Mouse (Mus musculus): ENCODE results near the gene Slco3a1. TPM values are rescaled to one million over a fixed set of nuclear protein-coding genes. Genes with fewer than 3 reads are reported as not detected.

Slco3a1 gene
- 26.9 and 36.7 TPM in 2 replicates for polyA plus RNA-seq (2016; fragmentation: Nextera tagmentation; extraction: Ambion mirVana)

DNA sequence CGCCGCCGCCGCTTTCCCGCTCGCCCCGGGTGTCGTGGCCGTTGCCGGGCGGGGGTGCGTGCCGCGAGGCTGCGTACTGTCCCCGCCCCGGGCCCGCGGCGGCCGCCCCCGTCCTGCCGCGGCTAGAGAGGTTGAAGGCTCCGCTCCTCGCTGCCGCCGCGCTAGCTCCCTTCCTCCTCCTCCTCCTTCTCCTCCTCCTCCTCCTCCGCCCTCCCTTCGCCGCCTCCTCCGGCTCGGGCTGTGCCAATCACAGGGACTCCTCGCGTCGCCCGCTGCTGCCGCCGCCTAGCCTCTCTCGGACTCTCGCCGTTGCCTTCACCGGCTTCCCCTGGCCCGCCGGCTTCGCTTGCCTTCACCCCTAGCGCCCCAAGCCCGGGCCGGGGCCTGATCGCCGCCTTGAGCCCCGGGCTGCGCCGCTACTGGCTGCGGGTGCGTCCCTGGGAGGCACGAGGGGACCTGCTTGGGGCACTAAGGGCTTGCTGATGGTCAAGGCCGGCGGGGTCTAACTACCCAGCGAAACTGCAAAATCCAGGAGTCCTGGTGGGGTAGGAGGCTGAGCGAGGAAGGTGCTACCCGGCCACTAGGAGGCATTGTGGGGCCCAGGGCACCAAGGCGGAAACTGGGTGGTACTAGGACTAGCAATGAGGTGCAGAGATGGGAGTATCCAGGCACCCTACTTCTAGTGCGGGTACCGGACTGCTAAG lies at the start of gene Slco3a1:
Slco3a1 (minus strand) TSS at position 173 of the 704 bp plus-strand sequence.
- Histone ChIP-seq H3K9me3 (no peaks in the 10 kb centered on the region), H3K27me3 (ENCODE audit: insufficient read depth, poor library complexity, severe bottlenecking) (peaks cover 27% of the 10 kb centered on the region), H3K4me3 (peak within 1 kb of the TSS; percentile 84), H3K27ac (peak within 1 kb of the TSS; percentile 95), H3K36me3 (no peaks in the 10 kb centered on the region), H3K4me1 (peaks cover 42% of the 10 kb centered on the region)
- peak; percentile 85 for DNase-seq (ENCODE audit: low spot score)
- WGBS = 2% methylated on average over 56 of the region's 66 CpGs

GRCm38 (mm10) chr7:74600996-74601395 lies 46.4 kb upstream of the Slco3a1 start:
- Histone ChIP-seq H3K27ac (no peak overlapping the region), H3K4me3 (no peak overlapping the region), H3K9me3 (no peaks in the 10 kb centered on the region), H3K27me3 (ENCODE audit: insufficient read depth, poor library complexity, severe bottlenecking) (no peaks in the 10 kb centered on the region), H3K4me1 (no peaks in the 10 kb centered on the region), H3K36me3 (no peaks in the 10 kb centered on the region)
- 89% methylated on average over 5 of the region's 5 CpGs for WGBS
- no peak for DNase-seq (ENCODE audit: low spot score)

- Histone ChIP-seq H3K36me3 (no peaks in the 10 kb centered on the region), H3K4me3 (no peak overlapping the region), H3K27me3 (ENCODE audit: insufficient read depth, poor library complexity, severe bottlenecking) (no peaks in the 10 kb centered on the region), H3K27ac (no peak overlapping the region), H3K4me1 (no peaks in the 10 kb centered on the region), H3K9me3 (no peaks in the 10 kb centered on the region)
- WGBS = 73% methylated on average over 1 of the region's 1 CpGs
- no peak for DNase-seq (ENCODE audit: low spot score)
These were observed 24.8 kb upstream of the Slco3a1 start for GRCm38 (mm10) chr7:74579411-74579810.

DNA sequence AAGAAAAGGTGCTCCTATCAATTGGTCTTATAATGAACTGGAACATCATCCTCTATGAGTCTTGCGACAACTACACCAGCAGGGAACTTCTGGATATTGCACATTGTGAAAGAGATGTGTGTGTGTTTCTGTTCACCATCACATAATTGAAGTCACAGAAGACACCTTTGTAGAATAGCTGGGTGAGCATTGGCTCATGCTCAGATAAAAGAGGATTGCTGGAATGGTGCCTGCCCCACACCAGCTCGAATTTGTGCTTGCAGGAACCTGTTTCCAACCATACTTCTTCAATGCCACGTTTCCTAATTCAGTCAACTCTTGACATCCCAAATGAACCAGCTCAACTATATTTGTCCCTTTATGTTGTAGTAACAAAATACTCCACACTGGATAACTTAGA lies 21.1 kb upstream of the Slco3a1 start:
- no peaks in the 10 kb centered on the region for H3K36me3 ChIP-seq
- no peak overlapping the region for H3K4me3 ChIP-seq
- H3K27me3 ChIP-seq (ENCODE audit: insufficient read depth, poor library complexity, severe bottlenecking) = no peaks in the 10 kb centered on the region
- no peak overlapping the region for H3K27ac ChIP-seq
- no peak for DNase-seq (ENCODE audit: low spot score)
- H3K9me3 ChIP-seq = no peaks in the 10 kb centered on the region
- WGBS = 70% methylated on average over 3 of the region's 3 CpGs
- no peaks in the 10 kb centered on the region for H3K4me1 ChIP-seq

DNA sequence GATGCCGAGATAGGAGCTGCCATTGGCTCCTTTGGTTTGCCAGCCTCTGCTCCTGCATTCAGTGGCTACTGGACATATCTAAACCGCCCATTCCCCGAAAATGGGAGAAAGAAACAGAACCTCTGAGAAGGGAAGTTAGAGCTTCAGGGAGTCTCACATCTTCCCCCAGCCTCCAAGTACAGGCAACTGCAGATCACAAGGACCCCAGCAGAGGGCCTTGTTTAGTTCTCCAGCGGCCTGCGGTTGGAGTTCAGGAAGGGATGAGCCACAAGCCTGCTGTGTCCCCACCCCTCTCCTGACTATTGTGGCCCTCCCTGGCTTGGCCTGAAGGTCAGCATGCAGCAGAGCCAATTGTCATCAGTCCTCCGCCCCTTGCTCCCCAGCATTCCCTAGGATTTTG lies 836 bp upstream of the Slco3a1 start:
- Histone ChIP-seq H3K4me3 (peak overlapping the region; percentile 84), H3K4me1 (peaks cover 38% of the 10 kb centered on the region), H3K27ac (peak overlapping the region; percentile 95), H3K27me3 (ENCODE audit: insufficient read depth, poor library complexity, severe bottlenecking) (peaks cover 27% of the 10 kb centered on the region), H3K36me3 (no peaks in the 10 kb centered on the region), H3K9me3 (no peaks in the 10 kb centered on the region)
- DNase-seq (ENCODE audit: low spot score) = peak; percentile 88
- WGBS = 14% methylated on average over 6 of the region's 6 CpGs

DNA sequence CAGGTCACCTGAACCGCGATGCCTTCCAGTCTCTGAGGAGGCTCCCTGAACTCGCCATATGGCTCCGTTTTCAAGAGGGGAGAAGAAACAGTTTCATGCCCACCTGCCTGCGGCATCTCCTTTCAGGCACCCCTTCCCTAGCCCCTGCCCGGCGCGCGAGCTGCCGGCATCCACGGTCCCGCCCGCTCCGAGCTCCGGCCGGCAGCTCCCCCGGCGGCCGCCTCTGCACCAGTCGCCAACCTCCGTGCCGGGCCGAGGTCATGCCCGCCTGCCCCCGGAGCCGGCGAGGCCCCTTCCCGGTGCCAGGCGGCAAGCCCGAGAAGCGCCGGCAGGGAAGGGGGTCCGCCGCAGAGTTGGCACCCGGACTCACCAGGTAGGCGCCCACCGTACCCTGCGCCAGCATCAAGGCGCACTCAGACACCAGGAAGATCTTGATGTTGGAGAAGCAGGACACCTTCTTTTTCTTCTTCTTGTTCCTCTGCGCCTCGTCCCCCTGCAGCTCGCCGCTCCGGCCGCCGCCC lies 479 bp downstream of the Slco3a1 start:
- H3K4me1 ChIP-seq = peaks cover 46% of the 10 kb centered on the region
- peak overlapping the region; percentile 84 for H3K4me3 ChIP-seq
- H3K36me3 ChIP-seq = no peaks in the 10 kb centered on the region
- under 1% methylated on average over 45 of the region's 46 CpGs for WGBS
- peaks cover 27% of the 10 kb centered on the region for H3K27me3 ChIP-seq (ENCODE audit: insufficient read depth, poor library complexity, severe bottlenecking)
- no peaks in the 10 kb centered on the region for H3K9me3 ChIP-seq
- H3K27ac ChIP-seq = peak overlapping the region; percentile 95
- DNase-seq (ENCODE audit: low spot score) = peak; percentile 78

DNA sequence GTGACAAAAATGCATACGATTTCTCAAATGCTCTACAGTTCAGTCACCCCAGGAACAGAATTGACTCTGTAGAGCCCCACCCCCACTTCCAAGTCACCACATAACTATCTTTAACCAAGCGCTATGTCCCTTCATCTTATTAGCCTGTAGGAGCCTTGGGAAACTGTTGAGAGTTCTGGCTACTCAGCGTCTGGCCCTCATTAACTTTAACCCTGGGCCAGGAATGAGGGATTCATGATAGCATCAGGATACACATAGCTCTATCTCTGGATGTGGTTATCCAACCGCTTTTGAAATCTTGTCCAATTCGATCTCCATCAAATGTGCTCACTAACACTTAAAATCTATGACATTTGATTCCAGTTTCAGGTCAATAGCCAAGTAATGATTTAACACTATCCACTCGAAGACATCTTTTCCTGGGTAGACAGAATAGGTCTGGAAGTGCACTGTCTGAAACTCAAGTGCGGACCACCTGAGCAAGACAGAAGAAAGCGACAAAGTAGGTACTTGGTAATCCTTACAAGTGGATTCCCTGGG lies 1.4 kb downstream of the Slco3a1 start:
- 38% methylated on average over 8 of the region's 8 CpGs for WGBS
- no peak for DNase-seq (ENCODE audit: low spot score)
- H3K36me3 ChIP-seq = no peaks in the 10 kb centered on the region

GRCm38 (mm10) chr7:74552546-74552945 lies 2.0 kb downstream of the Slco3a1 start:
- H3K27me3 ChIP-seq (ENCODE audit: insufficient read depth, poor library complexity, severe bottlenecking) = peaks cover 27% of the 10 kb centered on the region
- WGBS = 39% methylated on average over 4 of the region's 4 CpGs
- H3K9me3 ChIP-seq = no peaks in the 10 kb centered on the region
- DNase-seq (ENCODE audit: low spot score) = no peak
- no peaks in the 10 kb centered on the region for H3K36me3 ChIP-seq
- 0 out of 2 replicates have a peak overlapping the region, but pooled peaks have one; percentile 42 for H3K27ac ChIP-seq
- peaks cover 55% of the 10 kb centered on the region for H3K4me1 ChIP-seq
- H3K4me3 ChIP-seq = peak overlapping the region; percentile 84

More for the DNA sequence above, 1.4 kb downstream of the Slco3a1 start:
- Histone ChIP-seq H3K4me3 (peak overlapping the region; percentile 84), H3K27me3 (ENCODE audit: insufficient read depth, poor library complexity, severe bottlenecking) (peaks cover 27% of the 10 kb centered on the region), H3K27ac (peak overlapping the region; percentile 95; the same call in 1 of the 2 replicates), H3K9me3 (no peaks in the 10 kb centered on the region), H3K4me1 (peaks cover 51% of the 10 kb centered on the region)

DNA sequence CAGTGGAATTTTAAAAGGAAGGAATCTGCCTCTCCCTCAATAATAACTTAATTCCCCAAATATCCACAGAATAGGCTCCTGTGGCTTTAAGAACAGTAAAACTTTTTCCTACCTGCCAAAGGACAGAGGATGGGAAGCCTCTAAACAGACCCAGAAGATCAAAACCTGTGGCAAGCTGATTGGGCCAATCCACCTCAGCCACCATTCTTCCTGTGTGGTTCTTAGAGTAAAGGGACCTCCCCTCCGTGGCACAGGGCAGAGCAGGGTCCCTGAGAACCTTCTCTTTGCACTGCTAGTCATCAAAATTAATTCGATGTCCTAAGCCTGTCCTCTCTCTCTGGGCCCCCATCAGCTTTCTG lies 2.6 kb downstream of the Slco3a1 start:
- no peaks in the 10 kb centered on the region for H3K9me3 ChIP-seq
- H3K27ac ChIP-seq = 0 out of 2 replicates have a peak overlapping the region, but pooled peaks have one; percentile 42
- no peak for DNase-seq (ENCODE audit: low spot score)
- WGBS = 45% methylated on average over 2 of the region's 2 CpGs
- peaks cover 55% of the 10 kb centered on the region for H3K4me1 ChIP-seq
- no peaks in the 10 kb centered on the region for H3K36me3 ChIP-seq
- peaks cover 27% of the 10 kb centered on the region for H3K27me3 ChIP-seq (ENCODE audit: insufficient read depth, poor library complexity, severe bottlenecking)
- peak overlapping the region; percentile 84 for H3K4me3 ChIP-seq

DNA sequence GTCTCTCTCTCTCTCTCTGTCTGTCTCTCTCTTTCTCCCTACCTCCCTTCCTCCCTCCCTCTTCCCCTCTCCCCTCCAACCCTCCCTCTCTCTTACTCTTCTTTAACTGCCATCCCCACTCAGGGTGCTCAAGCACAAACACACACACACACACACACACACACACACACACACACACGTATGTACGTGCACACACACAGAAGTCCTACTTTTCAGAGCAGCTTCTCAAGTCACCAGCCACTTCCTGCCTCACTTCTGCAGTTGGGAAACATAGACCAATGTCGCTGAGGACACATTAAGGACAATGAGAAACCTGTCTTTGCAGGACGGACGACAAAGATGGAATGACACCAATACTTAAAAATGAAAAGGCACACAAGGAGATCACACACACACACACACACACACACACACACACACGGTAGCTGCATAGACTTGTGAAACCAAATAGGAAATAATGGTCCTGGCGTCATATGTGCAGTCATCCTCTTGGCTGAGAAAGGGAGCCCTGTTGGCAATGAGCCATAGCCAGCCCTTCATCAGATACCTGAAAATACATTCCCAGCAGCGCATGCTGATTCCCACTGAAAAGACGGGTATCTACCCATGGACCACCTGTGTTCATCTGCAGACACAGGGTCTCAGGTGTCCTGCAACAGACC lies 3.1 kb downstream of the Slco3a1 start:
- peak overlapping the region; percentile 84; the same call in 1 of the 2 replicates for H3K4me3 ChIP-seq
- 81% methylated on average over 9 of the region's 9 CpGs for whole genome bisulfite sequencing
- peaks cover 55% of the 10 kb centered on the region for H3K4me1 ChIP-seq

DNA sequence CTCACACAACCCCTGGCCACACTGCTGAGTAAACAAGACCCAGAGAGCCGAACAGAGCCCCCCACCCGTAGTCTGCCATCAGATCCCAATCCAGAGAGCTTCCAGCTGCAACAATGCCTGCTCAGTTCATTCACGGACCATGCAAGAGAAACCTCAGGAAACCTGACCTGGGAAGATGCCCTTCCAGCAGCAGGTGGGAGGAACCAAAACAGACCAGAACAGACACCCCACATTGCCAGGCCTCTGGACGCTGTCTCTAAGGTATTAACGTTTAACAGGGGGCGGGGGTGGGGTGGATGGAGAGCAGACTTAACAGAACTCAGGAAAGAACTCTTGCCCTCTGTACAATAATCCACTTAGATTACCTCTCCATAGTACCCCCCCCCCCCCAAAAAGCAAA lies 4.9 kb downstream of the Slco3a1 start:
- no peak for DNase-seq (ENCODE audit: low spot score)
- WGBS = 28% methylated on average over 6 of the region's 6 CpGs
- Histone ChIP-seq H3K4me3 (no peak overlapping the region), H3K36me3 (no peaks in the 10 kb centered on the region), H3K27me3 (ENCODE audit: insufficient read depth, poor library complexity, severe bottlenecking) (peaks cover 27% of the 10 kb centered on the region), H3K9me3 (no peaks in the 10 kb centered on the region), H3K4me1 (peaks cover 45% of the 10 kb centered on the region), H3K27ac (no peak overlapping the region)

More for the DNA sequence above, 3.1 kb downstream of the Slco3a1 start:
- Histone ChIP-seq H3K9me3 (no peaks in the 10 kb centered on the region), H3K27ac (peak overlapping the region; percentile 36; the same call in 1 of the 2 replicates), H3K36me3 (no peaks in the 10 kb centered on the region), H3K27me3 (ENCODE audit: insufficient read depth, poor library complexity, severe bottlenecking) (peaks cover 27% of the 10 kb centered on the region)
- no peak for DNase-seq (ENCODE audit: low spot score)

- H3K4me3 ChIP-seq = no peak overlapping the region
- H3K27ac ChIP-seq = no peak overlapping the region
- peaks cover 45% of the 10 kb centered on the region for H3K4me1 ChIP-seq
- WGBS = 37% methylated on average over 6 of the region's 6 CpGs
- DNase-seq (ENCODE audit: low spot score) = no peak
- no peaks in the 10 kb centered on the region for H3K9me3 ChIP-seq
- H3K36me3 ChIP-seq = no peaks in the 10 kb centered on the region
- H3K27me3 ChIP-seq (ENCODE audit: insufficient read depth, poor library complexity, severe bottlenecking) = peaks cover 26% of the 10 kb centered on the region
These were observed 5.5 kb downstream of the Slco3a1 start for GRCm38 (mm10) chr7:74549013-74549582.

All from heart, embryonic 10.5 days (tissue).